Mouse (Mus musculus): ENCODE results near the gene Clca3a1. TPM values are rescaled to one million over a fixed set of nuclear protein-coding genes. Genes with fewer than 3 reads are reported as not detected.

The Clca3a1 gene
- polyA plus RNA-seq (2017; shearing (Covaris generic)), result not detected

GRCm38 (mm10) chr3:144760592-144761309, at the start of gene Clca3a1:
Clca3a1 (minus strand) TSS chr3:144760977.

GRCm38 (mm10) chr3:144719901-144720747, 40.7 kb downstream of the Clca3a1 start, which contains the start of gene Sh3glb1:
Sh3glb1 (minus strand) TSS chr3:144720335.

Other genes starting within 250 kb of the Clca3a1 start
- gene Hs2st1, start 190.8 kb downstream of the Clca3a1 start, polyA plus RNA-seq (2017; shearing (Covaris generic)), result 12.7 TPM
- gene Selenof, start 190.7 kb downstream of the Clca3a1 start, polyA plus RNA-seq (2017; shearing (Covaris generic)), result 301 TPM
- gene Sh3glb1, start 40.6 kb downstream of the Clca3a1 start, polyA plus RNA-seq (2017; shearing (Covaris generic)), result 208 TPM
- 0.13 TPM for gene Clca3a2, start 58.5 kb upstream of the Clca3a1 start, polyA plus RNA-seq (2017; shearing (Covaris generic))
- gene Clca3b, start 88.4 kb upstream of the Clca3a1 start, polyA plus RNA-seq (2017; shearing (Covaris generic)), result not detected
- not detected for gene Clca4b, start 171.6 kb upstream of the Clca3a1 start, polyA plus RNA-seq (2017; shearing (Covaris generic))
- not detected for gene Clca4a, start 214.1 kb upstream of the Clca3a1 start, polyA plus RNA-seq (2017; shearing (Covaris generic))

All from effector memory CD4-positive, alpha-beta T cell, adult 7 months (primary cell).